Mouse (Mus musculus) E14TG2a.4 (cell line): ENCODE data around the gene Ppp4r3a.

Source experiments
- H3K27me3 ChIP-seq: 2 replicates; pipeline ENCODE4 v1.6.1; 2014; ENCODE audit warnings: low read length, control low read depth; ENCODE audit not compliant: insufficient read depth
- H3K36me3 ChIP-seq: 2 replicates; pipeline ENCODE4 v1.6.1; 2014; ENCODE audit warnings: low read length, control low read depth; ENCODE audit not compliant: insufficient read depth
- H3K4me1 ChIP-seq: replicated peaks from 2 replicates; pipeline ENCODE4 v1.6.1; 2014; ENCODE audit warnings: low read depth, low read length, control low read depth
- H3K4me3 ChIP-seq: replicated peaks from 2 replicates; pipeline ENCODE4 v1.5.1; 2014; ENCODE audit warnings: mild to moderate bottlenecking, low read length
- H3K9me3 ChIP-seq: 2 replicates; pipeline ENCODE4 v1.6.1; 2014; ENCODE audit warnings: low read length, control low read depth
- CTCF ChIP-seq: conservative IDR thresholded peaks from 2 replicates; pipeline ENCODE4 v1.5.1; 2014; ENCODE audit warnings: low read length
- NANOG ChIP-seq: IDR thresholded peaks from 2 replicates; pipeline ENCODE4 v1.6.1; 2014; ENCODE audit warnings: borderline replicate concordance, low read length, mixed read lengths
- POU5F1 ChIP-seq: IDR thresholded peaks from 2 replicates; pipeline ENCODE4 v1.6.1; 2014; ENCODE audit warnings: low read length, borderline replicate concordance

Gene Ppp4r3a

GRCm38 (mm10) chr12:100993146-100993545 is 90.4 kb downstream of the Ppp4r3a start:
- no peak for TF ChIP-seq NANOG
- TF ChIP-seq POU5F1: no peak
- TF ChIP-seq CTCF: no peak
- peaks cover 94% of the 10 kb centered on the region for H3K4me1 ChIP-seq
- no peaks in the 10 kb centered on the region for H3K9me3 ChIP-seq
- H3K4me3 ChIP-seq: no peak overlapping the region
- peaks cover 25% of the 10 kb centered on the region for H3K27me3 ChIP-seq
- H3K36me3 ChIP-seq: peaks cover 37% of the 10 kb centered on the region

- H3K9me3 ChIP-seq: peaks cover 2% of the 10 kb centered on the region
Measured at GRCm38 (mm10) chr12:100992505-100992904, 91.0 kb downstream of the Ppp4r3a start.

GRCm38 (mm10) chr12:100991119-100991518 is 92.4 kb downstream of the Ppp4r3a start:
- H3K36me3 ChIP-seq: peaks cover 37% of the 10 kb centered on the region
- no peak overlapping the region for H3K4me3 ChIP-seq
- H3K27me3 ChIP-seq: peaks cover 25% of the 10 kb centered on the region
- peaks cover 10% of the 10 kb centered on the region for H3K9me3 ChIP-seq
- H3K4me1 ChIP-seq: peaks cover 84% of the 10 kb centered on the region
- TF ChIP-seq NANOG (no peak), POU5F1 (no peak), CTCF (no peak)

More at GRCm38 (mm10) chr12:100992505-100992904, 91.0 kb downstream of the Ppp4r3a start:
- peaks cover 25% of the 10 kb centered on the region for H3K27me3 ChIP-seq
- TF ChIP-seq POU5F1 (no peak), CTCF (no peak), NANOG (no peak)
- peaks cover 37% of the 10 kb centered on the region for H3K36me3 ChIP-seq
- H3K4me1 ChIP-seq: peaks cover 88% of the 10 kb centered on the region
- H3K4me3 ChIP-seq: no peak overlapping the region

- Histone ChIP-seq H3K27me3 (peaks cover 25% of the 10 kb centered on the region), H3K4me3 (no peak overlapping the region), H3K36me3 (peaks cover 32% of the 10 kb centered on the region), H3K4me1 (peaks cover 76% of the 10 kb centered on the region), H3K9me3 (peaks cover 10% of the 10 kb centered on the region)
- TF ChIP-seq CTCF: no peak
- TF ChIP-seq NANOG: no peak
- TF ChIP-seq POU5F1: no peak
Measured at GRCm38 (mm10) chr12:100990291-100990690, 93.2 kb downstream of the Ppp4r3a start.

GRCm38 (mm10) chr12:100989780-100990288 is 93.7 kb downstream of the Ppp4r3a start:
- peaks cover 10% of the 10 kb centered on the region for H3K9me3 ChIP-seq
- no peak for TF ChIP-seq CTCF
- TF ChIP-seq NANOG: no peak
- TF ChIP-seq POU5F1: no peak
- peaks cover 23% of the 10 kb centered on the region for H3K27me3 ChIP-seq
- peaks cover 30% of the 10 kb centered on the region for H3K36me3 ChIP-seq
- peaks cover 76% of the 10 kb centered on the region for H3K4me1 ChIP-seq
- H3K4me3 ChIP-seq: no peak overlapping the region
